Mouse (Mus musculus): ENCODE data around the gene Gm49342. TPM values are rescaled to one million over a fixed set of nuclear protein-coding genes. Genes with fewer than 3 reads are reported as not detected.
"Not testable (repeated sequence)": the region's sequence is repeated elsewhere in the genome, so short reads cannot be mapped to it uniquely, and the experiment has no call there.

The Gm49342 gene
- total RNA-seq, 2 experiments from 2014 or later: 194 TPM; not detected in 1

DNA sequence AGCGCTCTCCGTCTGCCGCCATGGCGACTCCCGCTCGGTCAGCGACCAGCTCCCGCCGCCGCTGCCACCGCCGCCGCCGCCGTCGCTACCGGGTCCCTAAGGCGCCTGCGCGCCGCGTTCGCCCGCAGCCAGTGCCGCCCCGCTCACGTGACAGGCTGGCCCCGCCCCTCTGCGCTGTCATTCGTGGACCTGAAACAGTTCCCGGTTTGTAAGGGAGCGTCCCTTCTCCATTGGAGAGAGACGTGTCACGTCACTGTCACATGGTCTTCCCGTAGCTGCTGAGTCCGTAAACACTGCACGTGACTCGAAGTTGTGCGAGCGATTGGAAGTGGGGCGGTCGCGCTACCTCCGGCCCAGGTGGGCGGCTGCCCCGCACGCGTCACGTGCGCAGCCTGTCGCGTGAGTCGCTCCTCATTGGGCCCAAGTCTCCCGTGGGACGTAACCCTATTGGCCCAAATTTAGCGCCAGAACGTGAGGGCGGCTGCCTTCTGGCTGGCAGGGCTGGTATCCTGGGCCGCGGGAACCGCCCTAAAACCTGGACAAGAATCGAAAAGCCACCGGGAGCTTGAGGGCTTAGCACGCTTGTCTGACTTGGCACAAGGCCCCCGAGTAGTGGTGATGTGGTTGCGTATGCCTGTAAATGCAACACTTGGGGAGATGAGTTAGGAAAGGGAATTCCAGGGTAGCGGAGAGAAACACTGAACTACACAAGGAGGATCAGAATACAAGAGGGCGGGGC is 13.4 kb upstream of the Gm49342 start, which contains the start of the genes Pip4p1 and Pnp:
Gene Pip4p1 (minus strand): TSS at position 103 of the 739 bp plus-strand sequence.
Gene Pnp (plus strand): TSS at position 329 of the 739 bp plus-strand sequence.
- ATAC-seq (replicated peaks; ENCODE audit: low FRiP score, low TSS enrichment, poor library complexity, severe bottlenecking): peak; percentile 96

DNA sequence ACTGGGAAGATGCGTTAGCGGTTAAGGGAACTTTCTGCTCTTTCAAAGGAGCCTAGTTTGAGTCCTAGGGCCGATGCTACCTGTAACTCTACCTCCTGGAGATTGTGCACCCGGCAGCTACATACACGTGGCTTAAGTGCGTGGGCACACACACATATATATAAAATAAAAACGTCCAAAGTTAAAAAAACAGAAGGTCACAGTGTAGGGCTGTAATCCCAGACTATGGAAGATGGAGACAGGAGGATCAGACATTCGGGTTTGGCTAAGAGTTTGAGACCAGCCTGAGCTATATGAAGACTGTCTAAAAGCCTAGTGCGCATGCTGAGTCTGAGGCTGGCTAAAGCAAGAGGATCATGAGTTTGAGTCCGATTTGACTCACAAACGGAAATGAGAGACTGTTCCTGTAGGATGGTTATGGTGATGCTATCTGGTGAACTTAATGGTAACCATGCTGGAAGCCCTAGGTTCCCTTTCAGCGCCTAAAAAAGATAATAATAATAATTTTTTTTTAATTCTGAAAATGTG is 12.8 kb upstream of the Gm49342 start:
- ATAC-seq (replicated peaks; ENCODE audit: low FRiP score, low TSS enrichment, poor library complexity, severe bottlenecking): no peak

DNA sequence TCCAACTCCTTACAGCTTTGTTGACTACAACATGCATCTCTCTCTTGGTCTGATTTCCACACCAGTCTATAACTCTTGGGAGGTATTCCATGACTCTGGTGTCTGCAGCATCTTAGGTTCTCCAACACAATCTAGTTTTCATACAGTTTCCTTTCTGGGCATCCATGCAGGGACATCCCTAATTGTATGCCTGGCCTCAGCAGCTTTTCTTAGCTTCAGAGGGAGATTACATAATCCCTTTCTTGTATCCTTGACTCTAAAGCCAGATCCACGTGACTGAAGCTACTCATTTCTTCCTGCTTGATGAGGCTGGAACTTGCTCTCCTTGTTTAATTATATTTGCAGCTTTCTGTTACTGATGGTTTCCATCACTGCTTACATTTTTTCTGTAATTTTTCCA is 7.7 kb upstream of the Gm49342 start:
- ATAC-seq (replicated peaks; ENCODE audit: low FRiP score, low TSS enrichment, poor library complexity, severe bottlenecking): no peak

DNA sequence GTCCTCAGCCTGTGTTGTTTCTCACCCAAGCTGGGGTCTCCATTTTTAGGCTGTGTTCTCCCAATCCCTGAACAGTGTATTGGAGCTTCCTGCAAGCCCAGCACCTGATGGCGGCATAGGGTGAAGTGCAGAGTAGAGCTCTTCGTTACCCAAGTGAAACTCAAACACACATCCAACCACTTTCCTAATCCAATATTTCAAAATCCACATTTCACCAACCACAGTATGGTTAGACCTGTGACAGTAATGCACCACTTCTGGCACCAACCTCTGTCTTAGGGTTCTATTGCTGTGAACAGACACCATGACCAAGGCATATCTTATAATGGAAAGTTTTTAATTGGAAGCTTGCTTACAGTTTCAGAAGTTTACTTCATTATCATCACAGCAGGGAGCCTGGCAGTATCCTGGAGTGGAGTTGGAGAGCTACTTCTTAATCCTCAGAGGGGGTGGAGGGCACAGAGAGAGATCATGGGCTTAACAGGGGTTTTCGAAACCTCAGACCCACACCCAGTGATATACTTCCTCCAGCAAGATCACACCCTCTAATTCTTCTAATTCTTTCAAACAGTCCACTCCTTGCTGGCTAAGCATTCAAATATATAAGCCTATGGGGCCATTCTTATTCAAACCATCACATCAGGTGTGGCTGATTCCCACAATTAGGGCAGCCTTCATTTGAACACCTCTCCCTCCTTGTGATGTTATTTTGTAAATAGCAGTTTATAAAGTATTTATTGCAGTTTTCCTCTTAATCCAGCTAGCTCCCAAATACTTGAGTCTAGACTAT is 6.0 kb upstream of the Gm49342 start:
- ATAC-seq (replicated peaks; ENCODE audit: low FRiP score, low TSS enrichment, poor library complexity, severe bottlenecking): no peak

DNA sequence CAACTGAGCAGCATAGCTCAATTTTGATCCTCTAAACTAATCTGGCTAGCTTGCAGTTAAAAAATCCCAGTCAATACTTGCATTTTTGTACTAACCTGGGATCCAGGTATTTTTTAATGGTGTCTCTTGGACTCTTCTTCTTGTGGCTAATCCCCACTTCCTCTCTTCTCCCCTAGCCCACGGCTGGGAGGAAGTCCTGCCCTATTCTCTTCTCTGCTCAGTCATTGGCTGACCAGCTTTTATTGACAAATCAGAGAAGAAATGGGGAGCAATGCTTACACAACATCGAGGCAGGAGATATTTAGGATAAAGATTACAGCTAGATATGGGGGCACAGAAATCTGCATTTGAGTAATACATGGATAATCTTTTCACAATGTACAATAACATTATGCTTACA is 5.4 kb upstream of the Gm49342 start:
- ATAC-seq (replicated peaks; ENCODE audit: low FRiP score, low TSS enrichment, poor library complexity, severe bottlenecking): no peak

DNA sequence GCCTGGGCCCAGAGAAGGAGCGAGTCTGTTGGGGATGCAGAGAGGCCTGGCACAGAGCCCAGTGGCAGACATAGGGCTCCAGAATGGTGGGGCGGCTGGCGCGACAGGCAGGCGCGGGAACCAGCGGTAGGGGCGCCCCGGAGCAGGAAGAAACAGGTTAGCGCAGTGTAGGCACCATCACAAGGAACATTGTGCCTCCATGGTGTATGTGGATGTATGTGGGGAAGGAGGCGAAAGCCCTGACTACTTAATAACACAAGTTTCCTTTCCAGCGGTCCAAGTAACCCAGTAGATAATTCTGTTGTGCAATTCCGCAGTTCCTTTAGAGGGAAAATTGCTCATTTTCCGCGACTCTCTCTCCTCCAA is 334 bp downstream of the Gm49342 start:
- not testable (repeated sequence) for ATAC-seq (replicated peaks; ENCODE audit: low FRiP score, low TSS enrichment, poor library complexity, severe bottlenecking)

DNA sequence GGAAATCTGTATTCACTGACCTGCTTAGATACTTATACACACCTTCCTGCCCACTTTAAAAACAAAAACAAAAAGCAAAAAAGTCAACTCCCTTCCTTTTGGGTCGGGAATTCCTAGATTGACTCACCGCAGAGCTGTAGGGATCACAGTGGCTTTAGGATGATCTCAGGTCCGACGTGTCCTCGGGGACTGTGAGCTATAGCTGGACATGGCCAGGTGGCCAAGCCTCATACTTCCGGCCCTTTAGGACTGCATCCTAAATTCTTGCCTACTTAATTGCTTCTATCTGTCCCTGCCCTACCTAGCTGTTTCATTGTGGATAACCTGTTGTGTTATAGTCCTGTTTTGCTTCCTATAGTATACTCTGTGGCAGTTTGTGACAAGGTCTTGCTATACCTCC is 764 bp downstream of the Gm49342 start:
- ATAC-seq (replicated peaks; ENCODE audit: low FRiP score, low TSS enrichment, poor library complexity, severe bottlenecking): not testable (repeated sequence)

DNA sequence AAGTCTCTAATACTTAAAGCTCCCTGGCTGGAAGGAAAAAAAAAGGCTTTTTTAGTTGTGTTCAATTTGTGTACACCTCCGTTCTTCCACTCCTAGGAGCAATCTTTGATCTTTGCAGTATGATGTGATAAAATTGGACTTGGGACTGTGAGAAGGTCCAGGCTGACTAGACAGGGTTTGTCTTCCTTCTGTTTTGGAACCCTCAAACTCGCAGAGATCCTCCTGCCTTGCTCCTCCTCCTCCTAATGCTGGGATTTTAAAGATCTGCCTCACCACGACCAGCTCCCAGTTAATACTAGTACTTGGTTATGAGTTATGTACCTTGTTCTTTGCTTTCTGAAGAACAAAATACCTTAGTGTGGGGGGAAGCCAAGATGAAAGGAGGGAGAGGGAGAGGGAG is 1.2 kb downstream of the Gm49342 start:
- ATAC-seq (replicated peaks; ENCODE audit: low FRiP score, low TSS enrichment, poor library complexity, severe bottlenecking): not testable (repeated sequence)

DNA sequence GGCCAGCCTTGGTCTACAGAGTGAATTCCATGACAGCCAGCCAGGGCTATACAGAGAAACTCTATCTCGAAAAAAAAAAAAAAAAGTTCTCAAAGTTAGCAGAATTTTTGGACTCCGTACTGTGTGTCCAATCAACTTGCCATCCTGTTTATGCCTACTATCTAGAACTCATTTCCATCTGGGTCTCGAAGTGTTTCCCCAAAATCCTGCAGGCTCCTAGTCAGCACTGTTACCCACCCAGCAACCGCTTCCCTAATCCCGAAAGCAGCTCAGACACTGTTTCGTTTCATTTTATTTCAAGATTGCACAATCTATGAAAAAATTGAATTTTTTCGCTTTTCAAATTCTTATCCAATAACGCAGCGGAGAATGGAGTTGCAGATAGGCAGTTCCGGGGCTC is 11.2 kb downstream of the Gm49342 start:
- no peak for ATAC-seq (replicated peaks; ENCODE audit: low FRiP score, low TSS enrichment, poor library complexity, severe bottlenecking)

DNA sequence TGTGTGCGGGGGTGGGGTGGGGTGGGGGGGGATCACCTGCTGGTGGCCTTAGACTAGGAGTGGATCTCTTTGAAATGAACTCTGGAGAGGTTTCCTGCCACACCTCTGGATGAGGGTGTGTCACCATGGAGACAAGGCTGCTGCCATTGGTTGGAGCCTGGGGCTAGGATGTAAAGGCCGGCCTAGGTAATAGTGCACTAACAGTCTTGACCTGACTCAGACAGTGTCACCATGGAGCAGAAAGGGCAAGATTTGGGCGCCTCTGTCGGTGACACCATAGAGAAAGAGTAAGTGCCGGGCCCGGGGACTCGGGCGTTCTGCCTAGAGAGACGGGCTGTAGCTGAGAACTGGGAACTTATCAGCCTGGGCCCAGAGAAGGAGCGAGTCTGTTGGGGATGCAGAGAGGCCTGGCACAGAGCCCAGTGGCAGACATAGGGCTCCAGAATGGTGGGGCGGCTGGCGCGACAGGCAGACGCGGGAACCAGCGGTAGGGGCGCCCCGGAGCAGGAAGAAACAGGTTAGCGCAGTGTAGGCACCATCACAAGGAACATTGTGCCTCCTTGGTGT is 11.7 kb downstream of the Gm49342 start, which contains the start of gene Pnp2:
Gene Pnp2 (plus strand): TSS at position 51 of the 567 bp plus-strand sequence.
- ATAC-seq (replicated peaks; ENCODE audit: low FRiP score, low TSS enrichment, poor library complexity, severe bottlenecking): peak; percentile 83

DNA sequence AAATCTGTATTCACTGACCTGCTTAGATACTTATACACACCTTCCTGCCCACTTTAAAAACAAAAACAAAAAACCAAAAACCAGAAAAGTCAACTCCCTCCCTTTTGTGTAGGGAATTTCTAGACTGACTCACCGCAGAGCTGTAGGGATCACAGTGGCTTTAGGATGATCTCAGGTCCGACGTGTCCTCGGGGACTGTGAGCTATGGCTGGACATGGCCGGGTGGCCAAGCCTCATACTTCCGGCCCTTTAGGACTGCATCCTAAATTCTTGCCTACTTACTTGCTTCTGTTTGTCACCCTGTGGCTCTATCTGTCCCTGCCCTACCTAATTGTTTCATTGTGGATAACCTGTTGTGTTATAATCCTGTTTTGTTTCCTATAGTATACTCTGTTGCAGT is 12.4 kb downstream of the Gm49342 start:
- ATAC-seq (replicated peaks; ENCODE audit: low FRiP score, low TSS enrichment, poor library complexity, severe bottlenecking): not testable (repeated sequence)

DNA sequence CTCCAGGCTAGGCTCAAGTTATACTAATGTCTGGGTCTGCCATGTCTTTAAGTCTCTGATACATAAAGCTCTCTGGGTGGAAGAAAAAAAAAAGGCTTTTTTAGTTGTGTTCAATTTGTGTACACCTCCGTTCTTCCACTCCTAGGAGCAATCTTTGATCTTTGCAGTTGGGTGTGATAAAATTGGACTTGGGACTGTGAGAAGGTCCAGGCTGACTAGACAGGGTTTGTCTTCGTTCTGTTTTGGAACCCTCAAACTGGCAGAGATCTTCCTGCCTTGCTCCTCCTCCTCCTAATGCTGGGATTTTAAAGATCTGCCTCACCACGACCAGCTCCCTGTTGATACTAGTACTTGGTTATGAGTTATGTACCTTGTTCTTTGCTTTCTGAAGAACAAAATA is 12.8 kb downstream of the Gm49342 start:
- not testable (repeated sequence) for ATAC-seq (replicated peaks; ENCODE audit: low FRiP score, low TSS enrichment, poor library complexity, severe bottlenecking)

DNA sequence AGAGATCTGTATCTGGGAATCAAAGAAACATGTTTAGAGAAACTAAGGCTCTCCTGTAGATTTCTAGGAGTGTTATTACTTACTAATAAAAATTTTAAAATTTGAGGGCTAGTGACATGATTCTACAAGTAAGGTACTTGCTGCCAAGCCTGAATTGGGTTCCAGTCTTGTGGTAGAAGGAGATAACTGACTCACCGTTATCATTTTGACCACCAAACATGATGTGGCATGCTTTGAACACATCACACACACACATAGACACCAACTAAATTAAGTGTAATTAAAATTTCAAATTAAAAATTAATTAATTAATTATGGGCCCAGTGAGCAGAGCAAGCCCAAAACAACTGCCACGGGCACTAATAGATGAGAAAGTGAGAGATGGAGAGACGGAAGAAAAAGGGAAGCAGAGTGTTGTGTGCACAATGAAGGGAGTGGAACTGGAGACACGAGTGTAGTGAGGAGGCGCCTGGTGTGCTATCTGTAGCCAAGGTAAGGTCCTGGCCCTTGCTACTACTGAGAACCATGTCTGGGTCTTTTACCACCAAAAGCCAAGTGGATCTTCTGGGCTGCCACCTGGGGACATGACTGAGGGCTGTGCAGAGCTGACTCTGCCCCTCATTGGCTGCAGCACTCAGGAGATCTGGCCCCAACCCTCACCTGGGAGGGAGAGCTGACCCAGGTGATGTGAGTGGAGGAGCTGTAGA is 14.1 kb downstream of the Gm49342 start:
- peak; percentile 39 for ATAC-seq (replicated peaks; ENCODE audit: low FRiP score, low TSS enrichment, poor library complexity, severe bottlenecking)

DNA sequence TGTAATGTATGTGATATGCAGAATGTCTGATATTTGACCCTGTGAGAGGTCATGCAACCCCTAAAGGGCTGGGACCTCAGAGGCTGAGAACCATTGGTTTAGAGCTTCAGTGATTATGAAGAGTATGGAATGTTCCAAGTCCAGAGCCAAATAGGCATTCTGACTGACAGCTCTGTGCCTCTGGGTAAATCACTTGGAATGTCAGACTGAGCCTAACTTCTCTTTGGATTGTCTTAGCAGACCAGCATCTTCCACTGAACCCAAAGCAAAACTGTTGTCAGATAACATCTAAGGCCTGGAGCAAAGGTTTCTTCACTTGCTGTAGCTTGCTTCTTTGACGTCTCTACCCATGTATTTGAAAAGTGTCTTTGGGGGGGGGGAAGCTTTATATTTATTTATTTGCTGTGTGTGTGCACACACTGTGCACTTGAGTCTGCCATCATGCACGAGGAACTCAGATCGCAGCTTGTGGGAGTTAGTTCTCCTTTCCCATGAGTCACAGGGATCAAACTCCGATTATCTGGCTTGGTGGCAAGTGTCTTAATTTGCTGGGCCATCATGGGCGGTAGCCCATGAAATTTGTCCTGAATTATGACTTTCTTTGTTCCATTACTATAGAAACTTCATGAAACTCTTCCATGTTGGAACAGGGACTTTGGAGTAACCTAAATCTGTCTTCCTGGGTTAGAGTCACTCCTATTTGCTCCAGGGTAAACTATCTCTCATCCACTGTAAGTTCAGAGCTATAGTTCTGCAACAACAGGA is 24.1 kb downstream of the Gm49342 start:
- no peak for ATAC-seq (replicated peaks; ENCODE audit: low FRiP score, low TSS enrichment, poor library complexity, severe bottlenecking)

DNA sequence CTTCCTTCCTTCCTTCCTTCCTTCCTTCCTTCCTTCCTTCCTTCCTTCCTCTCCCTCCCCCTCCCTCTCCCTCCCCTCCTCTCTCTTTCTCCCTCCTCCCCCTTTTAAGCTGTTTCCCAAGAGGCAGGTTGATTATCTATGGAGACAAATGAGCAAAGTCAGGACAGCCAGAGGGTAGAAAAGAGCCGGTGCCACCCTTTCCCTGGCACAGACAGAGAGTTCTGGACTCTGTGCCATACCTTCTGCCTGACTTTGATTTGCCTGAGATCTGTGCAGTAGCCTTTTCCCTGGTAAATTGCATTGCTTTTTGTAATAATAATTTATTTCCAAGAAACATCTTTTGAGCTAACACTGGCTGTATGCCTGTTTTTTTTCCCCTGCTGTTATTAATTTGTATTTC is 24.7 kb downstream of the Gm49342 start:
- no peak for ATAC-seq (replicated peaks; ENCODE audit: low FRiP score, low TSS enrichment, poor library complexity, severe bottlenecking)

DNA sequence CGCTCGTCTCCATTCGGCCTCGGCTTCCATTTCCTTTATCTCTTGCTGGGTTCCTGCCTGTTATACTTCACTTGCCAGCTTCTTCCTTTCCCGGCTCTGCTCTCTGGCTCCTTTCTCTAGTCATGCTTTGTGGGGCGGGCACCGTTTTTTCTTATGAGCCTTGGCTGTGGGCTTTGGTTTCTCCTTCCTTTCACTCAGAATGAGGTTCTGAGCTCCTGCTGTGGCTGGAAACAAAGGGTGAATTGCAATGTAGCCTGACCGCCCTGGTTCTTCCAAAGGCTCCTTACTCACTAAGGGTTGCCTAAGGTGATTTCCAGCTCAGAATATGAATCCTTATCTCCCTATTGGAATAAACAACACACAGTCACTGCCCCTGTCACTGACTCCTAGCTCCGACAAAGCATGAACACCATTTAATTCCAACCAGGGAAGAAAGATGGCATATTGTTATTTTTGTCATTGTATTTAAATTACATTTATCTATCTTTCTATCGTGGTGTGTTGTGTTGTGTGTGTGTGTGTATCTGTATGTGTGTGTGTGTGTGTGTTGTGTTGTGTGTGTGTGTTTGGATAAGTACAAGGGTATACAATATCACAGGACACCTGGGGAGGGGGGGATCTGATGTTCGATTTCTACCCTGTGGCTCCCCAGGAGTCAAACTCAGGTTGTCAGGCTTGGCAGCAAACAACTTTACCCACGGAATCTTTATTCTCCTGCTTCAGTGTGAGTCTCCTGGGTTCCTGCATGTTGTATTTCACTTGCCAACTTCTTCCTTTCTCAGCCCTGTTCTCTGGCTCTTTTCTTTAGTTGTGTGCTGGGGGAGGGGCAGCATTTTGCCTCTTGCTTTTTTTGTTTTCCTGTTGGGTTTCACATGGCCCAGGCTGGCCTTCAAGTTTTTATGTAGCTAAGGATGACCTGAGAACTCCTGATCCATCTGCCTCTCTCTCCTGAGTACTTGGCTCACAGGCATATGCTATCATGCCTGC is 25.5 kb downstream of the Gm49342 start:
- ATAC-seq (replicated peaks; ENCODE audit: low FRiP score, low TSS enrichment, poor library complexity, severe bottlenecking): 0 out of 2 replicates have a peak, but pooled peaks have one; percentile 32

DNA sequence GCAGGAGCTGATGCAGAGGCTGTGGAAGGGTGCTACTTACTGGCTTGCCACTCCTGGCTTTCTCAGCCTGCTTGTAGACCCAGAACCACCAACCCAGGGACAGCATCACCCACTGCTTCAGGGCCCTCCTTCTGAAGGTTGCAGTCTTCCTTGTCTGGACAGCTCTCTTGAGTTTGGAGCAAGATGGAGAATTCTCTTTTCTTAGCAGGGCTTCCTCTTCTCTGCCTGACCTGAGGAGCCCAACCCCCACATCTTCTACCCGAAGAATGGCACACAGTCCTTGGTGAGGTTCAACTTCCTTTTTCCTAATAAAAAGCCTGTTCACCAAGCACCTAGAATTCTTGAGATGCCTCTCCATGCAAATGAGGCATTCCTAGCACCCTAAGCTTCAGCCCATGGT is 26.5 kb downstream of the Gm49342 start:
- no peak for ATAC-seq (replicated peaks; ENCODE audit: low FRiP score, low TSS enrichment, poor library complexity, severe bottlenecking)

DNA sequence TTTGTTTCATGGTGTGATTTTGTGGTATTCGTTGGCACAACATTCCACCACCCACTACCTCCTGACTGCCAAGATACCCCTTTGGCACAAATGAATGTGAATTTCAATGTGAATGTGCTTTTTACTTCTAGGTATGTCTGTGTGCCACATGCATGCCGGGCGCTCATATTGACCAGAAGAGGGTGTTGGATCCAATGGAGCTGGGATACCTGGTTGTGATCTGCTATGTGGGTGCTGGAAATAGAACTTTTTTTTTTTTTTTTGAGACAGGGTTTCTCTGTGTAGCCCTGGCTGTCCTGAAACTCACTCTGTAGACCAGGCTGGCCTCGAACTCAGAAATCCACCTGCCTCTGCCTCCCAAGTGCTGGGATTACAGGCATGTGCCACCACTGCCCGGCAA is 28.7 kb downstream of the Gm49342 start:
- not testable (repeated sequence) for ATAC-seq (replicated peaks; ENCODE audit: low FRiP score, low TSS enrichment, poor library complexity, severe bottlenecking)
